ENCODE assay signal across 9 mouse cellular contexts in genomic region chr6:24514552-24515284, GRCm38 (mm10). TPM values are rescaled to one million over a fixed set of nuclear protein-coding genes. Genes with fewer than 3 reads are reported as not detected.
DNase-seq lines count a peak whose midpoint lies in the region; ATAC-seq and TF ChIP-seq lines count a peak whose summit lies in the region.
"Had no signal": no experiment of that assay in that cellular context is flagged by ENCODE, and none has a peak within 500 bp of the region (broad histone marks: within the 10 kb centered on the region; RNA-seq: fewer than 3 reads in every experiment).

Gene Iqub (minus strand): TSS chr6:24515067.

- H3K4me3 ChIP-seq in left cerebral cortex, adult 2 months: peak within 1 kb of the TSS; percentile 22

- DNase-seq in adrenal gland, adult 2 months: peak; percentile 67
- DNase-seq in embryo, embryonic 10.5 days (ENCODE audit: low spot score): peak; percentile 77
- peak; percentile 84 to 87 for DNase-seq in left cerebral cortex, adult 2 months (ENCODE audit: extremely low spot score in 1 of 2, low spot score in 2 of 2)
- DNase-seq in lung, postnatal 4 days: peak; percentile 61 to 71
- DNase-seq in retina, postnatal 1 day: peak; percentile 68
- DNase-seq in spleen, postnatal 4 days (ENCODE audit: low spot score in 2 of 2): no peak

- no peak; the same call in 1 of the 2 replicates for TF ChIP-seq CTCF in left cerebral cortex, adult 2 months (IDR thresholded peaks at IDR 0.05)

- intact Hi-C loops in left cerebral cortex, adult 2 months (cut with DNase I): loop anchor here (10.0 kb wide), 1 partner anchor 1020 kb away; no protein-coding TSS in a partner anchor

- ATAC-seq in granulocyte monocyte progenitor cell, adult 5-6 weeks (replicated peaks; ENCODE audit: poor library complexity, severe bottlenecking): peak; percentile 84
- ATAC-seq in inflammation-experienced regulatory T-cells, adult 6 months: peak; percentile 77

- H3K27ac ChIP-seq in left cerebral cortex, adult 2 months: peak within 1 kb of the TSS; percentile 80

RNA-seq across cellular contexts. Expression of gene Iqub, which starts in this region (rescaled TPM):
- total RNA-seq in adrenal gland, adult 2 months (2021): under 1 TPM; 0.09 to 0.14 TPM
- polyA plus RNA-seq in adrenal gland, adult 2 months (2012; rRNA removed): 0.04 TPM in 1 of 2 replicates, not detected in the other
- total RNA-seq in granulocyte monocyte progenitor cell, adult 5-6 weeks (2014; fragmentation: Nextera tagmentation): not detected in 2 replicates
- not detected in 2 replicates for total RNA-seq in granulocyte monocyte progenitor cell, adult 5-6 weeks (2017)
- not detected for polyA plus RNA-seq in inflammation-experienced regulatory T-cells, adult 6 months (2017; shearing (Covaris generic))
- 1 to 10 TPM; 2.4 to 2.8 TPM for total RNA-seq in left cerebral cortex, adult 2 months (2021)
- polyA plus RNA-seq: small intestine, adult 2 months had no signal

Comparison
In these comparisons a context has a peak if more than half of its experiments do, and no peak if none do; other contexts are left out.
1. Peak in DNase-seq in adrenal gland, adult 2 months; RNA of the gene not detected or under 1 TPM.
2. Peak in ATAC-seq in granulocyte monocyte progenitor cell, adult 5-6 weeks; RNA of the gene not detected or under 1 TPM.
3. Peak in ATAC-seq in inflammation-experienced regulatory T-cells, adult 6 months; RNA of the gene not detected or under 1 TPM.
4. DNase-seq: peak in embryo, embryonic 10.5 days (single experiment), left cerebral cortex, adult 2 months (2 of 2), lung, postnatal 4 days (2 of 2) and retina, postnatal 1 day (single experiment); none in spleen, postnatal 4 days (0 of 2).